Mouse (Mus musculus) embryonic facial prominence, embryonic 11.5 days (tissue): ENCODE results near the gene Wnk3. TPM values are rescaled to one million over a fixed set of nuclear protein-coding genes. Genes with fewer than 3 reads are reported as not detected.
"Not testable (repeated sequence)": the region's sequence is repeated elsewhere in the genome, so short reads cannot be mapped to it uniquely, and the experiment has no call there.

ENCODE experiments used
- ATAC-seq: fragments of 200-750 bp; cut with Nextera tagmentation; replicated peaks from 2 replicates; pipeline ENCODE4 v1.8.0; 2017; ENCODE audit warnings: low read depth; ENCODE audit not compliant: insufficient number of reproducible peaks, low FRiP score, low TSS enrichment
- DNase-seq: peaks from one replicate; pipeline ENCODE4 v3.0.0-alpha.2; 2015; ENCODE audit warnings: low spot score
- H3K27ac ChIP-seq: fragments of 300-500 bp; sonication (generic); replicated peaks from 2 replicates; pipeline ENCODE4 v1.5.1; 2014; ENCODE audit warnings: mild to moderate bottlenecking, low read depth, low read length, control low read depth
- H3K27me3 ChIP-seq: fragments of 300-500 bp; sonication (generic); 2 replicates; pipeline ENCODE4 v1.6.1; 2014; ENCODE audit warnings: mild to moderate bottlenecking, low read length, moderate library complexity, mixed read lengths; ENCODE audit not compliant: control insufficient read depth, insufficient read depth
- H3K36me3 ChIP-seq: fragments of 300-500 bp; sonication (generic); replicated peaks from 2 replicates; pipeline ENCODE4 v1.6.1; 2014; ENCODE audit warnings: low read depth, mild to moderate bottlenecking, low read length, moderate library complexity, mixed read lengths; ENCODE audit not compliant: control insufficient read depth, insufficient read depth
- H3K4me1 ChIP-seq: fragments of 300-500 bp; sonication (generic); 2 replicates; pipeline ENCODE4 v1.6.1; 2014; ENCODE audit warnings: low read length, mixed read lengths; ENCODE audit not compliant: control insufficient read depth, insufficient read depth
- H3K4me2 ChIP-seq: fragments of 300-500 bp; sonication (generic); 2 replicates; pipeline ENCODE4 v1.6.1; 2014; ENCODE audit warnings: low read depth, mild to moderate bottlenecking, control low read depth, low read length, moderate library complexity
- H3K4me3 ChIP-seq: fragments of 300-500 bp; sonication (generic); 2 replicates; pipeline ENCODE4 v1.5.1; 2014; ENCODE audit warnings: low read depth, low read length, control low read depth
- H3K9ac ChIP-seq: fragments of 300-500 bp; sonication (generic); replicated peaks from 2 replicates; pipeline ENCODE4 v1.6.1; 2014; ENCODE audit warnings: mild to moderate bottlenecking, control low read depth, low read length
- H3K9me3 ChIP-seq: fragments of 300-500 bp; sonication (generic); replicated peaks from 2 replicates; pipeline ENCODE4 v1.6.1; 2016; ENCODE audit warnings: mild to moderate bottlenecking, low read length, inconsistent platforms, mixed read lengths; ENCODE audit not compliant: control insufficient read depth
- WGBS: fragments of 180-500 bp; shearing (Covaris S2); extraction: QIAGEN DNeasy Blood & Tissue Kit; methylation state at CpG from one replicate; pipeline ENCODE4 v1.1.7; 2014; 5-methylcytosine and 5-hydroxymethylcytosine counted together
- polyA plus RNA-seq: library from polyadenylated mRNA; unstranded; fragments of >200 nt; fragmentation: Nextera tagmentation; extraction: Ambion mirVana; gene quantifications from 2 replicates; pipeline ENCODE4 v1.2.1, GENCODE M21; 2014

The Wnk3 gene
- polyA plus RNA-seq: 7.8 and 9.6 TPM in 2 replicates

DNA sequence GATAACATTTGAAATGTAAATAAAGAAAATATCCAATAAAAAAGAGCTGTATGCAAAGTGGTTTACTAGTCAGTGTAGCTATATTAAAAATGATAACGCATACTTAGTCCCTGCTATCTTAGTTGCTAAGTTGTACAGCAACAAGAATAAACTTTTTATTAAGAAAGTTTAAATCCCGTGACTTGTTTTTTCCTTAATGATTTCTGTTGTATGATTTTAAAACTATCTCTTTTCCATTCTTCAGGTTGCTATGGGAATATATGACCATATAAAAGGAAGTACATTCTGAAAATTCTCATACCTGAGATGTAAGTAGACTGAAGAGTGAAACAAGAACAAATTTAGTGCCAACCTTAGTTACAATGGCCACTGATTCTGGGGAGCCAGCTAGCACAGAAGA, at the start of gene Wnk3:
TSS of gene Wnk3 (plus strand) at position 301 of the 400 bp plus-strand sequence.
- no peak for DNase-seq
- WGBS: 84% methylated on average over 2 of the region's 2 CpGs
- no peak within 1 kb of the TSS for H3K4me2 ChIP-seq

DNA sequence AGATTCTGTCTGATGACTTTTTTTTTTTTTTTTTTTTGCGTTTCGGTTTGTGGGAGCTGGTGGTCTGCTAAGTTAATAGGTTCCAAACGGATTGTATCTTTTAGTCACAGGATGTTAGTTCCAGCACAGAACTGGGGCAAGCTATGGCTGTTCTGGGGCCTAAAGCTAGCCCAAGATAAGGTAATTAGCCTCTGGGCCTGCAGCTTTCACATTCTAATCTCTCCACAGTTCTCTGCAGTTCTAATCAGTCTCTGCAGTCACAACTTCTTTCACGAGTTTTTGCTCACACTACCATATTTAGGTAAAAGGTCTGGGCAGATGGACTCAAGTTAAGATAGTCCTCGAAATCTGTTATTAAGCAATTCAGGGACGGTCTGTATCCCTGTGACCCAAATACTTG, 39.5 kb upstream of the Wnk3 start:
- ATAC-seq (no peak), DNase-seq (no peak)
- Histone ChIP-seq H3K27ac (no peak overlapping the region), H3K4me1 (no peaks in the 10 kb centered on the region), H3K4me3 (no peak overlapping the region), H3K27me3 (no peaks in the 10 kb centered on the region), H3K9me3 (no peaks in the 10 kb centered on the region), H3K36me3 (no peaks in the 10 kb centered on the region), H3K9ac (no peak overlapping the region), H3K4me2 (no peak overlapping the region)
- 71% methylated on average over 6 of the region's 6 CpGs for WGBS

More for the DNA sequence above, at the start of gene Wnk3:
- Histone ChIP-seq H3K9ac (no peak within 1 kb of the TSS), H3K27me3 (no peaks in the 10 kb centered on the region), H3K36me3 (no peaks in the 10 kb centered on the region), H3K4me1 (no peaks in the 10 kb centered on the region), H3K9me3 (no peaks in the 10 kb centered on the region), H3K4me3 (no peak within 1 kb of the TSS), H3K27ac (no peak within 1 kb of the TSS)
- ATAC-seq: no peak

DNA sequence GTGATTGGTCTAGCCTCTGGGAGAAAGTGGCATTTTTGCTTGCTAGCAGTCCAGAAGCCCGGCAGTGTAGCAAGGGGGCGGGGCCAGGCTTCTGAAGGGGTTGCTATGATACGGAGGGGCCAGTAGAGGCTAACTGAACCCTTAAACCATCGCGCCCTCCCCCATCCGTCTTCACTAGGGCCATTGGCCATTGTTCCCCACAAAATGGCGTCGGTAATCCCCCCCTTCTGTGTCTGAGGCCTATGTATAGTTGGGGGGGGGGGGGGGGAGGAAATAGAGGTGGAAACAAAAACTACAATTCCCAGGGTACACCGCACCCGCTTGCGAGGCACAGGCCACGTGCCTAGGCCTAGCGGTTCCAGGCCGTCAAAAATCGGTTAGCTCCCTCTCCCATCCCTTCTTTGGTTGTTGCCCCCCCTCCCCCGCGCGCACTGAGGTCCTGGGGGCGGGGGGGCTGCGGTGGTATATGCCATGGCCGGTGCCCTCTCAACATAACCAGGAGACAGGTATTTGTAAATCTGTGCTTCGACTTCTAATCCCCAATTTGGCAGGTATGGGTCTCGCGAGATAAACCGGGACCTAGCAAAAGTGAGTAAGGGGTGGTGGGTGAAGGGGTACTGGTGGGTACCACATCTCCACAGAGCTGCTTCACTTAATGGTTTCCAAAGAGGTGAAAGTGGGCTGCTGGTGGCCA, 29.3 kb upstream of the Wnk3 start:
- no peaks in the 10 kb centered on the region for H3K36me3 ChIP-seq
- no peaks in the 10 kb centered on the region for H3K9me3 ChIP-seq
- no peaks in the 10 kb centered on the region for H3K27me3 ChIP-seq
- ATAC-seq: peak; percentile 77
- H3K9ac ChIP-seq: peak overlapping the region; percentile 2
- H3K27ac ChIP-seq: peak overlapping the region; percentile 37; the same call in 1 of the 2 replicates
- DNase-seq: peak; percentile 80
- no peaks in the 10 kb centered on the region for H3K4me1 ChIP-seq
- WGBS: 24% methylated on average over 24 of the region's 25 CpGs
- peak overlapping the region; percentile 40 for H3K4me3 ChIP-seq
- peak overlapping the region; percentile 45 for H3K4me2 ChIP-seq

DNA sequence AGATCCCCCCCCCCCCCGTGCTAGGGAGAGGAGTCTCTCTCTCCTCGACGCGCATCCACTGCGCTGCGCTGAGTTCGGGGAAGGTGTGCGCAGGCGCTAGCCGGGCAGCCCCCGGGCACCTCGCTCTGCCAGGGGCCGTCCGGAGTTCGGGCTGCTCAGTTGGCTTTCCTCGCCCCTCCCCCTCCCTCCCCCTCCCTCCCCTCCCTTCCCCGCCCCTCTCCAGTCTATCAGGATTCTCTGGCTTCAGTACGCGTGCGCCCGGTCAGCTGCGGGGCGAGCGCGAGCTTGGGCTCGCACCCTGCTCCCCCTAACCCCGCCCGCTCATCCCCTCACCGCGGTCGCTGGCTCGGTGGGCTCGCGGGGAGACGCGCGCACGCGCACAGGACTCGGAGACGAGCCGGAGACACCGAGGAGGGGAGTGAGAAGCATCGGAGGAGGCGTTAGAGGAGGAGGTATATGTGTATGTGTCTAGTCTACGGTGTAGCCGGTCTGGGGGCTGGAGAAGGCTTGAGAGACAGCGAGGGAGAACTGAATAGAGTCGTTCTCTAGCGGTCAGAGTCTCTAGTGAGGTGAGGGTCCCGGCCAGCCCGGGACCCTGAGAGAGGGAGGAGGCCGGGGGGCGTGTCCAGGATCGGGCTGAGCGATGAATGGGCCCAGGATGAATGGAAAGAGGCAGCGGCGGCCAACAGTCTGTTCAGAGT, 28.5 kb upstream of the Wnk3 start:
- WGBS: 12% methylated on average over 41 of the region's 58 CpGs
- ATAC-seq (peak; percentile 94), DNase-seq (peak; percentile 90)
- Histone ChIP-seq H3K27ac (peak overlapping the region; percentile 60; the same call in 1 of the 2 replicates), H3K27me3 (no peaks in the 10 kb centered on the region), H3K4me2 (peak overlapping the region; percentile 45), H3K4me1 (no peaks in the 10 kb centered on the region), H3K9me3 (no peaks in the 10 kb centered on the region), H3K4me3 (peak overlapping the region; percentile 40), H3K36me3 (no peaks in the 10 kb centered on the region), H3K9ac (peak overlapping the region; percentile 30)

DNA sequence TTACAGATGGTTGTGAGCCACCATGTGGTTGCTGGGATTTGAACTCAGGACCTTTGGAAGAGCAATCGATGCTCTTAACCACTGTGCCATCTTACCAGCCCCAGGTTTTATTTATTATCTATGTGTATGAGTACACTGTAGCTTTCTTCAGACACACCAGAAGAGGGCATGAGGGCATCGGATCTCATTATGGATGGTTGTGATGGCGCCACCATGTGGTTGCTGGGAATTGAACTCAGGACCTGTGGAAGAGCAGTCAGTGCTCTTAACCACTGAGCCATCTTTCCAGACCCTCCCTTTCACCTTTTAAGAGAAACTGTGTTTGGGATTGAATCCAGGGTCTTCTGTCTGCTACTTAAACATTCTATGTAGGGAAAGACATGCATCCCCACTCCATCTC, 24.7 kb upstream of the Wnk3 start:
- not testable (repeated sequence) for H3K36me3 ChIP-seq, H3K9me3 ChIP-seq, H3K9ac ChIP-seq, ATAC-seq, H3K4me1 ChIP-seq, H3K27ac ChIP-seq, H3K4me2 ChIP-seq, H3K4me3 ChIP-seq, H3K27me3 ChIP-seq, DNase-seq
- 61% methylated on average over 3 of the region's 3 CpGs for WGBS

DNA sequence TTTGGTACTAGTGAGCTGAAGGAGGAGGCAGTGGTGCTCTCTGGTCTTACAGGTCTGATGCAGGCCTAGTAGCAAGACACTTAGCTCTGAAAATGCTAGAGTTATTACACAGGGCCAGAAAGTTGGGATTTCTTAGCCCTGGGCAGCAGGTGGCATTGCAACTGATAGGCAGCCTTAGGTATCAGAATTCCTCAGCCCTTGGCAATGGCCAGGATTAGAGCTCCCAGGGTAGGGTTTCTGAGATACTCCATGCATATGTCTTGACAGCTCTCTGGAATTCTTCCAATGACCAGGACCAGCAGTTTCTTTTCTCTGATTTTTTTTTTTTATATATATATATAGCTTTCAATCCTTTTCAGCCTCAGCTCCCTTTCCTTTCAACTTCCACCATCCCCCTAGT, 100.5 kb downstream of the Wnk3 start:
- Histone ChIP-seq H3K9me3 (no peaks in the 10 kb centered on the region), H3K4me2 (no peak overlapping the region), H3K36me3 (no peaks in the 10 kb centered on the region), H3K4me1 (no peaks in the 10 kb centered on the region), H3K27ac (no peak overlapping the region), H3K27me3 (no peaks in the 10 kb centered on the region), H3K9ac (no peak overlapping the region), H3K4me3 (no peak overlapping the region)
- DNase-seq (no peak), ATAC-seq (no peak)

DNA sequence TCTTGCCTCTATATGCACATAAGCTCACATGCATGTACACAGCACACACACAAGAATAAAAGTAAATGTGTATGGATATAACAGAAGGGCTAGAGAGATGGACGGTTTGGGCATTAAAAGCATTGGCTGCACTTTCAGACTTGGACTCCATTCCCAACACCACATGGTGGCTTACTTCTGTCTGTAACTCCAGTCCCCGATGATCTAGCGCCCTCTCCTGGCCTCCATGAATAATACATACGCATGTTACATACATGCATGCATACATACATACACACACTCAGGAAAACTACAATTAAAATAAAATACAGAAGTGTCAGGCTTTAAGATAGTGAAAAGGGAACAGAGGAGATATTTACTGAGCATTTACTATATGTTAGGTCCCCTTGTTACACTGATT, 115.9 kb downstream of the Wnk3 start:
- DNase-seq (no peak), ATAC-seq (no peak)
- no peaks in the 10 kb centered on the region for H3K36me3 ChIP-seq
- no peak overlapping the region for H3K27ac ChIP-seq
- no peak overlapping the region for H3K9ac ChIP-seq
- no peaks in the 10 kb centered on the region for H3K27me3 ChIP-seq
- H3K4me1 ChIP-seq: no peaks in the 10 kb centered on the region
- no peak overlapping the region for H3K4me3 ChIP-seq
- H3K4me2 ChIP-seq: no peak overlapping the region
- 84% methylated on average over 4 of the region's 4 CpGs for WGBS
- H3K9me3 ChIP-seq: no peaks in the 10 kb centered on the region

DNA sequence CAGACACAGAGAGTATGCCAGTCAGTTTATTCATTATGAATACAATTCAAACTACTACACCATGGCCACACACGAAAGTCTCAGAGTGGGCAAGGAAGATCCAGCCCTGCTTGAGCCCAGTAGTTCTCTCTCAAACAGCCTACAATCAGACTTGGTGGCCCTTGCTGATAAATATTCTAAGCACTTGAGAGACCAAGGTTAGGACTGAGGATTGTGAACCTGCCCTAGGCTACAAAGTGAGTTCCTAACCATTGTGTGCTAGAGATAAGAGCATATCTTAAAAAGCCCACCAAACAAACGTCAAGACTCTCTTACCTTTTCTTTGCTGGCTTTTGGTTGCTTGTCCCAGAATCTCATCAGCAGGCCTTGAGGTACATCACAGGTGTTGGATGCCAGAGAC, 135.7 kb downstream of the Wnk3 start:
- no peak for DNase-seq
- no peaks in the 10 kb centered on the region for H3K4me1 ChIP-seq
- no peak overlapping the region for H3K9ac ChIP-seq
- WGBS: 88% methylated on average over 2 of the region's 2 CpGs
- no peak overlapping the region for H3K4me2 ChIP-seq
- no peaks in the 10 kb centered on the region for H3K9me3 ChIP-seq
- no peaks in the 10 kb centered on the region; the same call in 1 of the 2 replicates for H3K27me3 ChIP-seq
- no peaks in the 10 kb centered on the region for H3K36me3 ChIP-seq
- H3K4me3 ChIP-seq: no peak overlapping the region
- no peak for ATAC-seq
- H3K27ac ChIP-seq: no peak overlapping the region
